Mouse (Mus musculus): ENCODE data around the gene Mtx3.

- TF ChIP-seq CTCF (IDR thresholded peaks at IDR 0.05; ENCODE audit: low read depth) (no peak), EP300 (optimal IDR thresholded peaks at IDR 0.05) (no peak)
These were observed 35.4 kb downstream of the Mtx3 start for GRCm38 (mm10) chr13:92879933-92880332.

Measured in stomach, postnatal 0 days (tissue).